Mouse (Mus musculus) heart, embryonic 13.5 days (tissue): Measurements from ENCODE around the gene Lsm4. TPM values are rescaled to one million over a fixed set of nuclear protein-coding genes. Genes with fewer than 3 reads are reported as not detected.

Source experiments
- ATAC-seq: fragments of 200-750 bp; cut with Nextera tagmentation; 2 replicates; pipeline ENCODE4 v1.8.0; 2017; ENCODE audit warnings: moderate TSS enrichment; ENCODE audit not compliant: insufficient number of reproducible peaks, low FRiP score, low TSS enrichment; ENCODE audit errors: extremely low read depth
- H3K27ac ChIP-seq: fragments of 300-500 bp; sonication (generic); replicated peaks from 2 replicates; pipeline ENCODE4 v1.5.1; 2015; ENCODE audit warnings: moderate library complexity, mild to moderate bottlenecking, inconsistent platforms
- H3K27me3 ChIP-seq: fragments of 300-500 bp; sonication (generic); replicated peaks from 2 replicates; pipeline ENCODE4 v1.6.1; 2015; ENCODE audit warnings: mild to moderate bottlenecking, inconsistent platforms
- H3K36me3 ChIP-seq: fragments of 300-500 bp; sonication (generic); 2 replicates; pipeline ENCODE4 v1.6.1; 2015; ENCODE audit warnings: mild to moderate bottlenecking, inconsistent platforms
- H3K4me1 ChIP-seq: fragments of 300-500 bp; sonication (generic); 2 replicates; pipeline ENCODE4 v1.6.1; 2015; ENCODE audit warnings: inconsistent platforms
- H3K4me2 ChIP-seq: fragments of 300-500 bp; sonication (generic); 2 replicates; pipeline ENCODE4 v1.6.1; 2015; ENCODE audit warnings: inconsistent platforms, mild to moderate bottlenecking, moderate library complexity
- H3K4me3 ChIP-seq: fragments of 300-500 bp; sonication (generic); 2 replicates; pipeline ENCODE4 v1.5.1; 2015; ENCODE audit warnings: moderate library complexity, mild to moderate bottlenecking, inconsistent platforms
- H3K9ac ChIP-seq: fragments of 300-500 bp; sonication (generic); 2 replicates; pipeline ENCODE4 v1.6.1; 2015; ENCODE audit warnings: inconsistent platforms, mild to moderate bottlenecking, moderate library complexity
- H3K9me3 ChIP-seq: fragments of 300-500 bp; sonication (generic); 2 replicates; pipeline ENCODE4 v1.6.1; 2016; ENCODE audit warnings: inconsistent platforms
- WGBS: fragments of 180-500 bp; shearing (Covaris S2); methylation state at CpG from one replicate; pipeline ENCODE4 v1.1.7; 2015; ENCODE audit warnings: mixed read lengths; 5-methylcytosine and 5-hydroxymethylcytosine counted together
- polyA plus RNA-seq: library from polyadenylated mRNA; unstranded; fragments of >200 nt; fragmentation: Nextera tagmentation; extraction: Ambion mirVana; gene quantifications from 2 replicates; pipeline ENCODE4 v1.2.1, GENCODE M21; 2015

Gene Lsm4
- polyA plus RNA-seq, 1 experiment from 2014 or later: 269 TPM

DNA sequence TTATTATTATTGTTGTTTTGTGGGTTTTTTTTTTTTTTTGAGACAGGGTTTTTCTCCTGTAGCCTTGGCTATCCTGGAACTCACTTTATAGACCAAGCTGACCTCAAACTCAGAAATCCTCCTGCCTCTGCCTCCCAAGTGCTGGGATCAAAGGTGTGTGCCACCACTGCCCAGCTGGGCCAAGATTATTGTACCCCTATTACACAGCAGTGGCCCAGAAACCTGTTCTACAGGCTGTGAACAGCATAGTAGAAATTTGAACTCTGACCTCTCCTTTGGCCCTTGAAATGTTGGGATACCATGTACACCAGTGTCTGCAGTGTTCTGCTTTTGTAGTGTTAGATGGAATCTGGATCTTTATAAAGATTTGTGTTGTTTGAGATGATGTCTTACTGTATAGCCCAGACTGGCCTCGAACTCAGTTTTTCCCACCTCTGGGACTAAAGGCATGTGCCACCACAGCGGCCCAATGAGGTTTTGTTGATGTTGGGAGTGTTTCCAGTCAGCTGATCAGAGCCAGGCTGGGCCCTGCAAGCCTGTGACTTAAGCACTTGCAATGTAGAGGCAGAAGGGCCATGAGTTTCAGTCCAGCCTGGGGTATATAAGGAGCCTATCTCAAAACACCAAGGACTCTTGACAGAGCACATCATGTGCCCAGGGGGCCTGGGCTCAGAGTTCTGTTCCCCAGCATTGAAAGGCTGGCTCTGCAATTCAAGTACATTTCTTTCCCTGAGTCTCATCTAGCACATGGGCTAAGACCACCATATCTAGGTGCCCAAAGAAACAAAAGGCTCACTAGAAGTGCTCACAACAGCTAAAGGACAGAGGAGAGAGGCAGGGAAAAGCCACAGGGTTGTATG is 29.2 kb downstream of the Lsm4 start:
- H3K4me2 ChIP-seq: peak overlapping the region; percentile 87
- H3K36me3 ChIP-seq: peaks cover 28% of the 10 kb centered on the region
- H3K4me1 ChIP-seq: peaks cover 36% of the 10 kb centered on the region
- ATAC-seq: no peak
- peak overlapping the region; percentile 58 for H3K9ac ChIP-seq
- 87% methylated on average over 2 of the region's 2 CpGs for WGBS
- H3K9me3 ChIP-seq: no peaks in the 10 kb centered on the region
- peak overlapping the region; percentile 40; the same call in 1 of the 2 replicates for H3K27ac ChIP-seq
- no peak overlapping the region; the same call in 1 of the 2 replicates for H3K4me3 ChIP-seq
- H3K27me3 ChIP-seq: no peaks in the 10 kb centered on the region

DNA sequence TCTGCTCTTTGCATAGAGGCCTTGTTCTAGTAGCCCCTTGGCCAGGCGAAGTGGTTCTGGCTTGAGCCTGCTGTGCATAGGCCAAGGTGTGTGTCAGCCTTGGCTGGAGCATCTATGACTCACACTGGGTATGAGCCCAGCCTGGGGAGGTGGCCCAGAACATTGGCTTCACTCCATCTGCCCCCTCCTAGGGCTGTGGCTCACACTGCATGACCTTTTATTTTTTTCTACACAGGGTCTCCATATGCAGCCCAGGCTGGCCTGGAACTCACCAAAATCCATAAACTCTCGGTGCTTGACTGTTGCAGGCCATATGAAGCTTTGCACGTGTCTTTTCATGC is 29.8 kb downstream of the Lsm4 start:
- no peaks in the 10 kb centered on the region for H3K27me3 ChIP-seq
- H3K4me2 ChIP-seq: peak overlapping the region; percentile 87; the same call in 1 of the 2 replicates
- peak overlapping the region; percentile 40; the same call in 1 of the 2 replicates for H3K27ac ChIP-seq
- H3K4me3 ChIP-seq: no peak overlapping the region; the same call in 1 of the 2 replicates
- 62% methylated on average over 3 of the region's 3 CpGs for WGBS
- no peak for ATAC-seq
- H3K9me3 ChIP-seq: no peaks in the 10 kb centered on the region
- peak overlapping the region; percentile 58 for H3K9ac ChIP-seq
- H3K36me3 ChIP-seq: peaks cover 28% of the 10 kb centered on the region
- peaks cover 30% of the 10 kb centered on the region for H3K4me1 ChIP-seq

DNA sequence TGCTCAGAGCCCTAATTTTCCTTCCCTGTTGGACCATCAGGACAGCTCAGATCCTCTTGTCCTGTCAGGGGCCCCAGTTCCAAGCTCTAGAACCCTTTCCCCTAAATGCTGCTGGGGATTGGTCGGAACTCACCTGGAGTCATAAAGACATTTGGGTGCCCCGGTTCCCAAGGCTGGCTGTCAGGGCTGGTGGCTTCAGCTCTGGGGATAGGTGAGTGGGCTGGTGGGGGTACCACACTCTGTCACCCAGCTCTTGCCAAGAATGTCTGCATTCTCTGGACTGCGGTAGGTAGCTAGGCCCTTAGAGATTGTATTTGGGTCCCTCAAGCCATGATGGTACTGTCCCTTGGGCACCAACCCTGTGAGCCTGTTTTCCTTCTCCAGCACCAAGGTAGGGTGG is 30.2 kb downstream of the Lsm4 start, which contains the start of gene Iqcn:
Iqcn (plus strand) TSS at position 171 of the 400 bp plus-strand sequence.
- Histone ChIP-seq H3K27ac (peak within 1 kb of the TSS; percentile 40; the same call in 1 of the 2 replicates), H3K27me3 (no peaks in the 10 kb centered on the region), H3K4me1 (peaks cover 26% of the 10 kb centered on the region), H3K4me2 (peak within 1 kb of the TSS; percentile 87), H3K36me3 (peaks cover 28% of the 10 kb centered on the region), H3K9me3 (no peaks in the 10 kb centered on the region), H3K9ac (peak within 1 kb of the TSS; percentile 58), H3K4me3 (no peak within 1 kb of the TSS; the same call in 1 of the 2 replicates)
- 80% methylated on average over 3 of the region's 3 CpGs for WGBS
- ATAC-seq: no peak

DNA sequence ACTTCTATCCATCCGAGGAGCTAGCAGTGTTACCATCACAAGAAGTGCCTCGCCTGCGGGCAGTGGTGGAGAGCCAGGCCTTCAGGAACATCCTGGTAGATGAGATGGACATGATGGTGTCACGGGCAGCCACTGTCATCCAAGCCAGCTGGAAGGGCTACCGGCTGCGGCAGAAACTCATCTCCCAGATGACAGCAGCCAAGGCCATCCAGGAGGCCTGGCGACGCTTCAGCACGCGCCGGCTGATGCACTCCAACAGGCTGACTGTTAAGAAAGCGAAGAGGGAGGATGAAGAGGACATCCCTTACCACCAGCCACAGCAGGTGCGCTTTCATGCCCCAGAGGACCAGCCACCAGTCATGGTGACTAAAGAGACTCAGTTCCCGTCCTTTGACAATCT is 35.2 kb downstream of the Lsm4 start:
- H3K27me3 ChIP-seq: 0 out of 2 replicates have a peak, but pooled peaks cover 8% of the 10 kb centered on the region
- no peak overlapping the region for H3K4me3 ChIP-seq
- no peak for ATAC-seq
- no peaks in the 10 kb centered on the region for H3K9me3 ChIP-seq
- H3K36me3 ChIP-seq: peaks cover 4% of the 10 kb centered on the region
- H3K4me1 ChIP-seq: 0 out of 2 replicates have a peak, but pooled peaks cover under 1% of the 10 kb centered on the region
- no peak overlapping the region for H3K27ac ChIP-seq
- no peak overlapping the region for H3K4me2 ChIP-seq
- WGBS: 78% methylated on average over 14 of the region's 14 CpGs
- H3K9ac ChIP-seq: 0 out of 2 replicates have a peak overlapping the region, but pooled peaks have one; percentile 47

DNA sequence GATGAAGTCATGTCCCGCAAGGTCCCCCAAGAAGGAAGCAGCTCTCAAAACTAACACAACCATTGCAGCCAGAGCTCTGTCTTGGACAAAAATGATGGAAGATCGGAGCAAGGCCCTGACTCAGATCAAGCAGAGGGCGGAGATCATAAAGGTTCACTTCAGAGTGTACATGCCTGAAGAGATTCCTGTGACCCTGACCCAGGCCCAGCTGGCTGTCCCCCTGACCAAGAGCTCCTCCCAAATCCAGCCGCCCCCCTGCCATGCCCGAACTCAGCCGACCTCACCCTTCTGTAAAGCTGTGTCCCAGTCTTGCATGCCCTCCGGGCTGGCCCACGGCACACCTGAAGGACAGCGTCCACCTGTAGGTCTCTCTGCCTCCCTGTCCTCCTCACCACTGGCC is 36.7 kb downstream of the Lsm4 start:
- Histone ChIP-seq H3K9ac (no peak overlapping the region), H3K9me3 (no peaks in the 10 kb centered on the region), H3K4me1 (no peaks in the 10 kb centered on the region), H3K36me3 (no peaks in the 10 kb centered on the region), H3K4me2 (no peak overlapping the region), H3K4me3 (no peak overlapping the region), H3K27ac (no peak overlapping the region), H3K27me3 (0 out of 2 replicates have a peak, but pooled peaks cover 13% of the 10 kb centered on the region)
- ATAC-seq: no peak; the same call in 1 of the 2 replicates
- WGBS: 82% methylated on average over 9 of the region's 9 CpGs

DNA sequence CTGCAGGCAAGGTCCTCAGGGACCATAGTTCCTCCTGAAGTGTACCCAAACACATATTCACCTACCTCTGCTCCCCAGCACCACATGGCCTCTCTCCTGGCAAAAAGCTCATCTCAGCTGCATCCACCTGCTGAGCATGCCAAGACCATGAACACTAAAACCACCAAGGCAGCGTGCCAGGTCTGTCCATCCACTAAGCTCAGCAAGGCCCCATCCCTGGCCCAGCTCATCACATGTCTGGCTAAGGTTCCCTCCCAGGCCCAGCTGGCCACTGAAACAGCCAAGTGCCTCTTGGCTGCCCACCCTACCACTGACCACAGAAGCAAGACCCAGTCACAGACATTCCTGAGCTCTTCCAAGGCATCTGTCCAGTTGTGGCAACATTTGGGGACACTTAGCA is 37.2 kb downstream of the Lsm4 start:
- Histone ChIP-seq H3K9me3 (no peaks in the 10 kb centered on the region), H3K4me1 (no peaks in the 10 kb centered on the region), H3K27me3 (0 out of 2 replicates have a peak, but pooled peaks cover 13% of the 10 kb centered on the region), H3K4me2 (no peak overlapping the region), H3K36me3 (no peaks in the 10 kb centered on the region), H3K27ac (no peak overlapping the region), H3K4me3 (no peak overlapping the region), H3K9ac (no peak overlapping the region)
- 77% methylated on average over 1 of the region's 1 CpGs for WGBS
- no peak for ATAC-seq

DNA sequence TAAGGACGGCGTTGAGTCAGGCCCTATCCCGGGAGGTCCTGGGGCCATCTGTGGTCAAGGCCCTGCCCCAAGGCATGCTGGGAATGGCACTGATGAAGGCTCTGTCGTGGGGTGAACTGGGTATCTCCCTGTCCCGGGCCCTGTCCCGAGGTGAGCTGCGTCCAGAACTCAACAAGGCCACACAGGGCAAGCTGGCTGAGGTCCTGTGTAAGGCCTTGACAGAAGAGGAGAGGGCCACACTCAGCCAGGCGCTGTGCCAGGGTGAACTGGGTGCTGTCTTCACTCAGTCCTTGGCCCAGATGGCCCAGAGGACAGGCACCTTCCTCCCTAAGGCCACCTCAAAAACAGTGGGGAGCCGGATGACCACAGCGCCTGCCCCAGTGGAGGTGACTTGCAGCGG is 38.0 kb downstream of the Lsm4 start:
- H3K27me3 ChIP-seq: 0 out of 2 replicates have a peak, but pooled peaks cover 13% of the 10 kb centered on the region
- WGBS: 77% methylated on average over 11 of the region's 11 CpGs
- no peak overlapping the region for H3K27ac ChIP-seq
- H3K9ac ChIP-seq: no peak overlapping the region
- H3K4me3 ChIP-seq: no peak overlapping the region
- H3K4me2 ChIP-seq: no peak overlapping the region
- no peak for ATAC-seq
- no peaks in the 10 kb centered on the region for H3K4me1 ChIP-seq
- H3K36me3 ChIP-seq: no peaks in the 10 kb centered on the region
- H3K9me3 ChIP-seq: no peaks in the 10 kb centered on the region

DNA sequence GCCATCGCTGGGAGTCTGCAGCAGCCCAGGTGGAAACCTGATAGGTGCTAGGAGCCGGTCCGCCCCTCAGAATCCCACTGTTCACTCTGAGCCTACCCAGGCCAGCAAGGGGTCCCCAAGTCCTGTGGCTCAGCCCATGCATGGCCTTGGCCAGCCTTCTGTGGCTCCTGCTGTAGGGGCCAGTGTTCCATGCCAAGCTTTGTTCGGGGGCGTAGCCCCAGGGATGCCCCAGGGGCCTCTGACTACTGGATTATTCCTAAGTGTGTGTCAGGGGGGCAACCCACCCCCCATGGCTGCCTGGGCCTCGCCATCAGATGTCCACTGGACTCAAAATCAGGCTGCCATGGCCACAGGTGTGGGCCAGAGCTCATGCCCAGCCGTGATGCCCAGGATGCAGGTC is 40.9 kb downstream of the Lsm4 start:
- Histone ChIP-seq H3K27me3 (peaks cover 39% of the 10 kb centered on the region), H3K4me1 (no peaks in the 10 kb centered on the region), H3K36me3 (no peaks in the 10 kb centered on the region), H3K9ac (no peak overlapping the region), H3K27ac (no peak overlapping the region), H3K4me2 (no peak overlapping the region), H3K9me3 (no peaks in the 10 kb centered on the region), H3K4me3 (no peak overlapping the region)
- ATAC-seq: no peak
- 75% methylated on average over 7 of the region's 7 CpGs for WGBS

DNA sequence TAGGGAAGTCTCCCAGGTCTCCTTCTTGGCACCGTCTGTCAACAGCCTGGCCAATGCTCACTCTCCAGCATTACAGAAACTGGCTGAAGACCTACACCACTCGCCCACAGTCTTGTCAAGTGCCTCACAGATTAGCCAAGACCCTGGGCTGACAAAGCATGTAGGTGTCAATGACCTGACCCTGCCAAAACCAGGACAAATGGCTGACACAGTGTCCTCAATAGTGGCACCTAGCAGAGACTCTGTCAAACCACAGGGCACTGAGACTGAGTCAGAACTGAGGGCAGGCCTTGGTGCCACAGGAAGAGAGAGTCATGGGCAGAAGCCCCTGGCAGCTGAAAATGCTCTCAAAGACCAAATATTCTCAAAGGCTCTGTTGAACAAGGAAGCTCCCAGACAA is 42.0 kb downstream of the Lsm4 start:
- no peak for ATAC-seq

DNA sequence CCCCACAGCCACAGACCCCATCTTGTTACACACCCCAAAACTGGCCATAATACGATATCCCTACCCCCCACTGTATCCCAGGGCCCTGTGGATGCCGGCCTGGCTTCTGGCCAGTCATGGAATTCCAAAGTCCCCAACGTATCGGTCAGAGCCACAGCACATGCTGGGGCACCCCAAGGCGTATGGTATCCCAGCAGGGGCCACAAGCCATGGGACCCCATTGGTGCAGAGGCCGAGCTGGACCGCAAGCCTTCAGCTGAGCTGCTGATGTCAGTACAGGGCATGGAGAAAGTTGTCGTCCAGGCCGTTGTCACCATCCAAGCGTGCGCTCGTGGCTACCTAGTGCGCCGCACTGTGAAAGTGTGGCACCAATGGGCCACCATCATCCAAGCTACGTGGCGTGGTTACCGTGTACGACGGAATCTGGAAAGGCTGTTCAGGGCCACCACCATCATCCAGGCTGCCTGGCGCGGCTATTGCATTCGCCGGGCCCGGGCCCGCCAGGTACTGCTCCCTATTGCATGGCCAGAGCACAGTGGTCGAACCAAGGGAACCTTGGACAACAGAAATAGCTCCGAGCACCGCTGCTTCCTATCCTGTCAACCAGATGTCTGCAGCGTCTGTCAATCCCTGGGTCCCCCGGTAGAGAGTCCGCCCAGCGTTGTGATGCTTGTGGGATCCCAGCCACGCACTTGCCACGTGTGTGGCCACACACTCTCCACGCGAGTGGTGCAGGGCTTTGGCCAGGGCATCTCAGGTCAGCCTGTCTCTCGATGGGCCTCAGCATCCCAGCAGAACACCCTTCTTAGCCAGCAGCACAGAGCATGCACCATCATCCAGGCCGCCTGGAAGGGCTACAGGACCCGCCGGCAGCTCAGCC is 43.7 kb downstream of the Lsm4 start:
- Histone ChIP-seq H3K9me3 (no peaks in the 10 kb centered on the region), H3K36me3 (no peaks in the 10 kb centered on the region), H3K4me3 (no peak overlapping the region), H3K27me3 (peaks cover 54% of the 10 kb centered on the region), H3K27ac (no peak overlapping the region), H3K9ac (no peak overlapping the region), H3K4me1 (no peaks in the 10 kb centered on the region), H3K4me2 (no peak overlapping the region)
- 76% methylated on average over 40 of the region's 40 CpGs for WGBS
- ATAC-seq: no peak

More for the DNA sequence above, 42.0 kb downstream of the Lsm4 start:
- H3K9ac ChIP-seq: no peak overlapping the region
- no peaks in the 10 kb centered on the region for H3K9me3 ChIP-seq
- H3K36me3 ChIP-seq: no peaks in the 10 kb centered on the region
- 42% methylated on average over 2 of the region's 2 CpGs for WGBS
- H3K4me2 ChIP-seq: no peak overlapping the region
- H3K4me3 ChIP-seq: no peak overlapping the region
- no peak overlapping the region for H3K27ac ChIP-seq
- peaks cover 50% of the 10 kb centered on the region for H3K27me3 ChIP-seq
- no peaks in the 10 kb centered on the region for H3K4me1 ChIP-seq

DNA sequence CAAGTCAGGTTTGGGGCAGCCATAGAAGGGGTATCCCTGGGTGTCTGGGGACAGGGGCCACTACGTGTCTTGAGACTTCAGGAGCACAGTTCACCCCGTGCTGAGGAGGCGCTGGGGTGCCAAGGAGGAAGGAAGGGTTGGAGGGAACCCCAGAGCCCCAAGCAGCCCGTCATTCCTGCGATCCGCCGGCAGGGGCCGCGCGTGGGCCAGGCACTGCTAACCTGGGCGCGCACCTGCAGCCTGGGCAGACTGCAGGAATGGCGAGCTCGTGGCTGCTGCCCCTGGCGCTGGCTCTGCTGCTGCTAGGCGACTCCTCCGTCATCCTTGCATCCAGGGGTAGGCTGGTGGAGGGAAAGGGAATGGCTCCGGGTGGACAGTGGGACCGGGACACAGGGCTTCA is 45.2 kb downstream of the Lsm4 start, which contains the start of gene Gm3336:
Gm3336 (plus strand) TSS at position 247 of the 400 bp plus-strand sequence.
- no peak for ATAC-seq
- H3K4me2 ChIP-seq: no peak within 1 kb of the TSS
- H3K27me3 ChIP-seq: peaks cover 54% of the 10 kb centered on the region
- no peak within 1 kb of the TSS for H3K27ac ChIP-seq
- no peak within 1 kb of the TSS for H3K9ac ChIP-seq
- H3K4me3 ChIP-seq: no peak within 1 kb of the TSS
- no peaks in the 10 kb centered on the region for H3K4me1 ChIP-seq
- no peaks in the 10 kb centered on the region for H3K36me3 ChIP-seq
- H3K9me3 ChIP-seq: no peaks in the 10 kb centered on the region
- WGBS: 2% methylated on average over 19 of the region's 19 CpGs
